Mouse (Mus musculus) inflammation-experienced regulatory T-cells, adult 16 weeks (primary cell): Measurements from ENCODE around the gene Oas1g. TPM values are rescaled to one million over a fixed set of nuclear protein-coding genes. Genes with fewer than 3 reads are reported as not detected.

Source experiments
- polyA plus RNA-seq: library from polyadenylated mRNA; unstranded; fragments of 100-300 nt; shearing (Covaris generic); gene quantifications from one replicate; pipeline ENCODE4 v1.2.1, GENCODE M21; 2017

The Oas1g gene
- 1.1 TPM for polyA plus RNA-seq

GRCm38 (mm10) chr5:120887413-120887812 is at the start of gene Oas1g:
TSS of gene Oas1g (minus strand) at chr5:120887613.

DNA sequence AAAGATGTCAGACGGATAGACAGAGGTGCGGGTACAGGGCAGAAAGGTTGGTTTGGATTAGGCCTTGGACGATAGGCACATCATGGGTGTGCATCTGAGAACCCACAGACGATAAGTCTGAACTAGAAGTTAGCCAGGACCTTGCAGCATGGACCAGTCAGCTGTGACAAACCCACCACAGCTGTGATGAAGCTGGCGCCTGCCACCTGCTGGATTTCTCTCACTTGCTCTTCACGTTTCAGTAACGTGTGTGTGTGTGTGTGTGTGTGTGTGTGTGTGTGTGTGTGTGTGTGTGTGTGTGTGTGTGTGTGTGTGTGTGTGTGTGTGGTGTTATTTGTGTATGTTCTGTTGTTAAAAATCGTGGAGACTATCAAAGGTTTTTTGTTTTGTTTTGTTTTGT is 26.8 kb upstream of the Oas1g start, which contains the start of gene Oas1d:
Gene Oas1d, plus strand, starts transcription at position 333 of the 400 bp plus-strand sequence.

GRCm38 (mm10) chr5:120906791-120907733 is 19.6 kb upstream of the Oas1g start, which contains the start of gene Oas1a:
TSS of gene Oas1a (minus strand) at chr5:120907521.

GRCm38 (mm10) chr5:120861121-120861520 is 26.3 kb downstream of the Oas1g start, which contains the start of gene Oas1h:
TSS of gene Oas1h (plus strand) at chr5:120861421.

DNA sequence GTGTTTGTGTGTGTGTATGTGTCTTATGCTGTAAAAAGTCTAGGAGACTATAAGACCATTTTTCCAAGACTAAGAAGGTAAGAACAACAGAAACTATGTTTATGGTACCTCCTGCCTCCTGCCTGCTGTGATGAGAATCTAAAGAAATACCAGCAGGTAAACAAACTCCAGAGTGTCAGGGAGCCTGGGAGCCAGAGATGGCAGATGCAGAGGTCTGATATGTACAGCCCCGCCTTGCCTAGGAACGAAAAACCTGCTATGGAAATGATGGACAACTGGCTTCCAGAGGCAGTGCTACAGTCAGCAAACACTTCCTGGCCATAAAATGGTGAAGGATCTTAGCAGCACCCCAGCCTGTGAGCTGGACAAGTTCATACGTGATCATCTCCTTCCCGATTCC is 40.3 kb downstream of the Oas1g start, which contains the start of gene Oas1f:
Gene Oas1f, plus strand, starts transcription at position 301 of the 400 bp plus-strand sequence.

Other genes starting within 250 kb of the Oas1g start
- gene Rasal1, start 238.8 kb downstream of the Oas1g start, polyA plus RNA-seq: 14.6 TPM
- gene Dtx1, start 175.7 kb downstream of the Oas1g start, polyA plus RNA-seq: 35.3 TPM
- 1.2 TPM for gene Oas2, start 137.8 kb downstream of the Oas1g start, polyA plus RNA-seq
- gene Oas3, start 110.0 kb downstream of the Oas1g start, polyA plus RNA-seq: 14.1 TPM
- not detected for gene Oas1e, start 92.1 kb downstream of the Oas1g start, polyA plus RNA-seq
- gene Oas1c, start 75.1 kb downstream of the Oas1g start, polyA plus RNA-seq: 13.0 TPM
- not detected for gene Oas1f, start 40.2 kb downstream of the Oas1g start, polyA plus RNA-seq
- gene Oas1h, start 26.2 kb downstream of the Oas1g start, polyA plus RNA-seq: not detected
- gene Oas1a, start 19.9 kb upstream of the Oas1g start, polyA plus RNA-seq: 58.4 TPM
- not detected for gene Oas1d, start 26.9 kb upstream of the Oas1g start, polyA plus RNA-seq
- gene Rph3a, start 122.5 kb upstream of the Oas1g start, polyA plus RNA-seq: not detected